Mouse (Mus musculus) G1E (cell line): ENCODE measurements around the gene Pik3r6.

Experiments
- CTCF ChIP-seq: IDR thresholded peaks from 2 replicates; pipeline ENCODE4 v1.5.1; 2012; ENCODE audit warnings: low read depth, low read length, inconsistent platforms, mixed read lengths
- GATA1 ChIP-seq: IDR thresholded peaks from 2 replicates; pipeline ENCODE4 v1.6.1; 2012; ENCODE audit warnings: borderline replicate concordance, low read length, inconsistent platforms, mixed read lengths
- TAL1 ChIP-seq: conservative IDR thresholded peaks from 2 replicates; pipeline ENCODE4 v1.6.1; 2012; ENCODE audit warnings: low read depth, low read length, inconsistent platforms, mixed read lengths

- TF ChIP-seq CTCF: no peak
- TF ChIP-seq GATA1: no peak
- no peak for TF ChIP-seq TAL1
Observed at GRCm38 (mm10) chr11:68484431-68484830, 18.4 kb upstream of the Pik3r6 start.
